Mouse (Mus musculus) thymus, postnatal 36 days (tissue): Measurements from ENCODE around the gene Pde4d.

ENCODE experiments used
- DNase-seq, 2 experiments: peaks; one replicate each; pipeline ENCODE4 v3.0.0; 2022; ENCODE audit warnings: mixed read lengths in 2 of 2

The Pde4d gene

GRCm38 (mm10) chr13:109982821-109983443, 1533.2 kb downstream of the Pde4d start:
- DNase-seq, result no peak

GRCm38 (mm10) chr13:109985411-109985810, 1535.7 kb downstream of the Pde4d start:
- no peak for DNase-seq

GRCm38 (mm10) chr13:109985892-109986291, 1536.1 kb downstream of the Pde4d start:
- no peak for DNase-seq

GRCm38 (mm10) chr13:109992775-109993505, 1543.2 kb downstream of the Pde4d start:
- no peak for DNase-seq

- DNase-seq, result no peak
Measured at GRCm38 (mm10) chr13:109994240-109994764, 1544.6 kb downstream of the Pde4d start.

GRCm38 (mm10) chr13:110002081-110002480, 1552.3 kb downstream of the Pde4d start:
- no peak for DNase-seq
